Mouse (Mus musculus) A20 (cell line): ENCODE data around the gene Ikzf4.

ENCODE experiments used
- DNase-seq: peaks from one replicate; pipeline ENCODE4 v3.0.0-alpha.2; 2011; ENCODE audit warnings: low read depth, low spot score

Gene Ikzf4

DNA sequence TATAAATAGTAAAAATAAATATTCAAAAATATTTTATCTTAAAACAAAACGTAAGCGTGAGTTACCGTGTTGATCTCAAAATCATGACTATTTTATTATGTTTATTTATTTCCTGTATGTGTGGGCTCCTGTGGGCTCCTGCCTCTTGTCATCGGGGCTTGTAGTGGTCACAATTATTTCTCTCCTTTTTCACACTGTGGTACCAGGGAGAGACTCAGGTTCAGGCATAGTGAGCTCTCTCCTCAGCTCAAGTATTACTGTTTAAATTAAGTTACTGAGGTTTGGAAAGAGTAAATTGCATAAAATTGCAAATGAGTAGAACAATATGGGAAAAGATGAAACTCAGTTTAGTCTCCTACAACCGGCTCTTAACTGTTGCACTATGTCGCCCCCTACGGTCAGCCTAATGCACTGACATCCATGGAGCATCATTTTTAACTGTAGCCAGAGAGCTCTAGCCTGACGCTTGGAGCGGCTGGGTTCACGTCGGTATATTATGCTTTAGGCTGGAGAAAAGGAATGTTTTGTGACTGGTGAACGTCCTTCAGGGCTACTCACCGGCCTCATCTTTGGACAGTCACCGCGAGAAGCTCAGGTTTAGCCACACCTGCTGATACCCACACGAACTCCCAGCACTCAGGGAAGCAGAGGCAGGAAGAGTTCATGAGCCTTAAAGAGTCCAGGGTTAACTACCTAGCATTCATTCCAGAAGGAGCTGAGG lies 33.2 kb downstream of the Ikzf4 start:
- DNase-seq, result peak; percentile 88

- no peak for DNase-seq
Measured at GRCm38 (mm10) chr10:128606483-128606882, 39.3 kb downstream of the Ikzf4 start.

- peak; percentile 69 for DNase-seq
Measured at GRCm38 (mm10) chr10:128602470-128603128, 43.2 kb downstream of the Ikzf4 start.

DNA sequence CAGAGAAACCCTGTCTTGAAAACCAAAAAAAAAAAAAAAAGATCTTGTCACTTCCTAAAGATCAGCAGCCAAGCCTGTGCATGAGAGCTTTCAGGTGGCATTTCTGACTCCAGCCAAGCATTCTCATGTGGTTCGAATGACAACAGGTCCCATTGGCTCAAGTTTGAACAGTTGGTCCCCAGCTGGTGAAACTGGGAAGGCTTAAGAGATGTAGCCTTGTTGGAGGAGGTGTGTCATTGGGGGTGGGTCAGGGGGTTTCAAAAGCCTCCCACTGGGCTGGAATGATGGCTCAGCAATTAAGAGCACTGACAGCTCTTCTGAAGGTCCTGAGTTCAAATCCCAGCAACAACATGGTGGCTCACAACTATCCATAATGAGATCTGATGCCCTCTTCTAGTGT lies 44.3 kb downstream of the Ikzf4 start:
- DNase-seq, result no peak

- DNase-seq, result no peak
Measured at GRCm38 (mm10) chr10:128598476-128598875, 47.3 kb downstream of the Ikzf4 start.

GRCm38 (mm10) chr10:128592797-128593196 lies 53.0 kb downstream of the Ikzf4 start:
- DNase-seq, result no peak

DNA sequence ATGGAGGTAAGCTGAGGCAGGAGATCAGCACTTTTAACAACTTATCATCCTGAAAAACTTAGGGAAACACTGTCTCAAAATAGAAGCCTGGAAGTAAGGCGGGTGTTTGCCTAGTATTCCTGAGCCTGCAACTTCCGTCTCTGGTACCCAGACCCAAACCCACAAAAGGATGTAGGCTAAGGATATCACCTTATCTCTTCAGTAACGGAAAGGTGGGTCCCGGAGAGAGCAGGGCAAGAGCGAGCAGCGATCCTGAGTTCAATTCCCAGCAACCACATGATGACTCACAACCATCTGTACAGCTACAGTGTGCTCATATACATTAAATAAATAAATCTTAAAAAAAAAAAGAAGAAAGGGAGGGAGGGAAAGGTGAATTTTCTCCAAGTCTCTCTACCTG lies 54.4 kb downstream of the Ikzf4 start:
- no peak for DNase-seq

DNA sequence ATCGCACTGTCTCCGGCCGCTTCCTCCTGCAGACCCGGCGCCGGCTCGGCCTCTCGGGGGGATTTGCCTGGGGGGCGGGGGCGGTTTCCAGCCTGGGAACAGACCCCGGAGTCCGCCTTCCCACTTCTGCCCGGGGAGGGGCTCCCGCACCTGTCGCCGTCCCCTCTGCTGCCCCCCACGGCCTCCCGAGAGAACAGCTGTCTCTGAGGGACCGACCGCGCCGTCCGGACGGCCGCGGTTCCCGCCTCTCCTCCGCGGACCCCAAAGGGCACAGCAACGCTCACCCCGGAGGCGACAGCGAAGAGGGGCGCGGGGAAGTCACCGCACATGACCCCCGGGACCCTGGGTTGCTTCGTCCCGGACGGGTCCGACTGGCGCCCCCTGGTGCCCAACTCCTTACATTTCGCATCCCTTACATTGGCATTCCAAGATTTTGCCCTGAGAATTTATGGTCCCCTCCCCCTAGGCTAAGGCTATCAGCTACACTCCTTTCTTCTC lies 55.5 kb downstream of the Ikzf4 start:
- peak; percentile 65 for DNase-seq

- peak; percentile 80 for DNase-seq
Measured at GRCm38 (mm10) chr10:128589464-128590192, 56.2 kb downstream of the Ikzf4 start, which contains the start of gene Erbb3. Gene Erbb3 (minus strand): TSS chr10:128589652.

GRCm38 (mm10) chr10:128588775-128589463 lies 56.9 kb downstream of the Ikzf4 start:
- DNase-seq, result peak; percentile 16

GRCm38 (mm10) chr10:128588136-128588535 lies 57.7 kb downstream of the Ikzf4 start:
- DNase-seq, result no peak

DNA sequence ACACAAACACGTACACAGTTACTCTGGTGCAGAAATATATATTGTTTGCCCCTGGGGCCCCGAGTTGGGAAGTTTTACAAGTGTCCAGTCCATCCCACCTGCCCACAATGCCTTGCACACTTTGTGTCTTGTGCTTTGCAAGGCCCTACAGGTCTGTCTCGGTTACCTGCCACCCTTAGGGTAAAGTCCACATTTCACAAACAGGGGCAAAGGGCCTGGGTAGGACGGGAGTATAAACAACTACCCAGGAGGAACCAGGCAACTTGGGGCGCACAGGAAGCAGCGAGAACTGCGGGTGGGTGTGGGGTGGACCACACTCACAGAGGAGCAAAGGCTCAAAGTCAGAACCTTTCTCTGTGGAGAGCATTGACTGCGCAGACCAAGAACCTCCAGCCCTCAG lies 58.1 kb downstream of the Ikzf4 start:
- no peak for DNase-seq

DNA sequence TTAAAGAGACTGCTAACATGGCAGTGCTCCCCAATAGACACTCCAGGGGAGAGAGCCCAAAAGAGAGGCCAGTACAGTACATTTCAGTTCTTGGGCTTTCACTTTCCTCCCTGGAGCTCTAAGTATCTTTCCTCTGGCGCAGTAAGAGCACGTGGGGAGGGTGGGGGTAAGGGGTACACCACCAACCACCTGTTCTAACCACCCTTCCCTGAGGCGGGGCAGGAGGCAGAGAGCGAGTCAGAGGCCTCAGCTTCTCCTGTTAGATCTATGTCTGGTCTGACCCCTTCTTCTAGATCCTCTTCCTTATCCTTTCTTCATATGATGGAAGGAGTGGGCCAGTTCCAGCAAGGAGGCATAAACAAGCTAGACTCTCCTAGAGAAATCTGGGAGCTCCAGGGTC lies 58.7 kb downstream of the Ikzf4 start:
- no peak for DNase-seq

DNA sequence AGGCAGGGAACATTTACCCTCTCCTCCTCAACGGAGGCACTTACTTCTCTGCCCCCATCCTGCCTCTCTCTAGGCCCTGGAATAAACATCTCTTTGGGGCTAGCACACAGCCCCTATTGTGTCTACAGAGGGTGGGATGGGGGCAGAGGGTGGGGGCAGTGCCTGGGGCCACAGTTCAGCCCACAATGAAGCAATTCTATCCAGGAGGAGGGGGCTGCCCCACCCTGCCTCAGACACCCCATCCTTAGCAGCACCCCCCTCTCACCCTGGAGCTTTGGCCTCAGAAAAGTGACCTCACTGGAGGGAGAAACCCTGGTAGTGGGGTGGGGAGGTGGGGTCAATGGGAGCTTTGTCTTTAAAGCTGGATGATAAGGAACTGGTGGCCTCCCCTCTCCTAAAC lies 59.2 kb downstream of the Ikzf4 start:
- DNase-seq, result no peak

DNA sequence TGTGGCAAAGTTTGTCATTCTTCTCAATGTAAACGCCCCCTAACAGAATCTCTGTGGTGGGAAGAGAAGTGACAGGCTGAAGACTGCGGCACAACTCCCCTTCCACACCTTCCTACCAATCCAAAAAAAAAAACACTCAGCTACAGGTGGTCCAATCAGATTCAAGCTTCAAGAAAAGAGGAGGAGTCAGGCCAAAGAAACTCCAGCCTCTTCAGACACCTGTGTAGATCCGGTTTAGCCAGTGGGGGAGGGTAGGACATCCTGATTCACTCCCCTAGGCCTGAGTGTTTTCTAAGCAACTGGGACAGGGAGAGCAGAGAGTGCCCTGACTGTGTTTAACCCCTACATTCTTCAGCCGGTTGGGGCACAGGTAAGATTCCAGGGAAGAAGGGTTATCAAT lies 61.4 kb downstream of the Ikzf4 start:
- no peak for DNase-seq

DNA sequence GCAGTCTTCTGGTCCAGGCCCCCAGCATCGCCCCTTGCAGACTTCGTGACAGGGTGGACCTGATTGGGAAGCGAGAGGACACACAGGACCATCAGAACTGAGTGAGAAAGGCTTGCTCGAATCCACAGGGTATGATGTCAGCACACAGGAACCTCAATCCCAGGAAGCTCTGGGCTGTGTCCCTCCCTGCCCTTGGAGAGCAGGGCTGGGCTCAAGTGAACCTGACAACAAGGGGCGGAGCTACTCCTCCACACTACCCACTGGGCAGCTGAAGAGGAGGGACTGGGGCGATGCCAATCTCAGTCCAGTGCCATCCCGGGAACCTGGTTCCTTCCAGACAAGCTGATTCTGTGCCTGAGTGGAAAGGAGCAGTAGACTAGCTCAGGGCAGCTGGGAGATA lies 62.1 kb downstream of the Ikzf4 start:
- DNase-seq, result no peak
